Mouse (Mus musculus) lung, postnatal 4 days (tissue): ENCODE results near the gene Ppp1r14b.

ENCODE experiments used
- DNase-seq, 2 experiments: peaks; one replicate each; pipeline ENCODE4 v3.0.0; 2021

Gene Ppp1r14b

DNA sequence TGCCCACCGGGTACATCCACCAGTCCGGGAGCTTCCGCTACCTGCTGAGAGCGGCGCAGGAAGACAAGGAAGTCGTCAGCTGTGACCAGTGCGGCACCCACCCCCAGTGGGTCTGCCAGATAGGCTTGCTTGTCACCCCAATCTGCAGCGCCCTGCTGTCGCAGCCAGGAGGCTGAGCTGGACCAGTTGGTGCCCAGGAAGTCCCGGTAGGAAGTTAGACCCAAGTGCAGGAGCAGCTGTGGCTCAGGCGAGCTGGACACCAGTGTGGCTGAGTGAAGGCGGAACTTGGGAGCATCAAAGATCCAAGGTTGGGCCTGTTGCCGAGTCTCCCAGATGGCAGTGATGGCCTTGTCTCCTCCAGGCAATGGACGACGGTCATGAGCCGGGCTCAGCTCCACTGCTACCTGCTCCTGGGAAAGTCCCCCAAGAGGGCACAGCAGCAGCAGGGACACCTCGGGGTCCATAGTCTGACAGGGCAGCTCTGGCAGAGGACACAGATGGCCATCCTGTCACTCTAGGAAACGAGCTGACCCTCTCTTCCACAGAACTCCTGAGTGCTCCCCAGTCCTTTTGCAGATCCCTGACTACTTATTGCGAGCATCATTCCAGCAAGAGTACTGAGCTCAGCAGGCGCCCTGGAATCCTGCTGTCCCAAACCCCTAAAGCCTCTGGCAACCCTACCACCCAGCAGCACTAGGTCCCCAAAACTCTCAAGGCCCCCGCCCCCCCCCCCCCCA is 20.7 kb downstream of the Ppp1r14b start:
- no peak for DNase-seq

- DNase-seq: peak; percentile 91
Observed at GRCm38 (mm10) chr19:6996006-6996405, 21.2 kb downstream of the Ppp1r14b start, which contains the start of the genes Nudt22 and Trpt1. Gene Nudt22 (minus strand): TSS chr19:6996117. Gene Trpt1 (plus strand): TSS chr19:6996131.

DNA sequence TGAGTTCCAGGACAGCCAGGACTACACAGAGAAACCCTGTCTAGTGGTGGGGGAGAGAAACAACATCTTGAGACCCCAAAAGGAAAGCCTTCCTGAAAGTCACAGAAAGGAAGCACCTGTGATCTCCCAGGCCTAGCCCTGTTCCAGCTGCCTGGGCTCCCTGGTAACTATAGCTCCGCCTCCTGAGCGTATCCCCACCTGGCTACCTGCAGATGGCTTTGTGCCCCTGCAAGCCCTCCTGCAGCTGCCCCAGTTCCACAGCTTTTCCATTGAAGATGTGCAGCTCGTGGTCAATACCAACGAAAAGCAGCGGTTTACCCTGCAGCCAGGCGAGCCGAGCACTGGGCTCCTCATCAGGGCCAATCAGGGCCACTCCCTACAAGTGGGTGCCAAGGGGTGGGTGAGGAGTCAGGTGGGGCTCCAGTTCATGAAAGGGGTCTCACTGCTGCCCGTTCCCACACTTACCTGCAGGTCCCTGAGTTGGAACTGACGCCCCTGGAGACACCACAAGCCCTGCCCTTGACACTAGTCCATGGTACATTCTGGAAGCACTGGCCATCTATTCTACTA is 23.0 kb downstream of the Ppp1r14b start:
- DNase-seq: peak in 1 of 2 experiments; percentile 4

GRCm38 (mm10) chr19:6999360-7000063 is 24.7 kb downstream of the Ppp1r14b start:
- DNase-seq: no peak

GRCm38 (mm10) chr19:7006892-7007593 is 32.3 kb downstream of the Ppp1r14b start:
- no peak for DNase-seq

DNA sequence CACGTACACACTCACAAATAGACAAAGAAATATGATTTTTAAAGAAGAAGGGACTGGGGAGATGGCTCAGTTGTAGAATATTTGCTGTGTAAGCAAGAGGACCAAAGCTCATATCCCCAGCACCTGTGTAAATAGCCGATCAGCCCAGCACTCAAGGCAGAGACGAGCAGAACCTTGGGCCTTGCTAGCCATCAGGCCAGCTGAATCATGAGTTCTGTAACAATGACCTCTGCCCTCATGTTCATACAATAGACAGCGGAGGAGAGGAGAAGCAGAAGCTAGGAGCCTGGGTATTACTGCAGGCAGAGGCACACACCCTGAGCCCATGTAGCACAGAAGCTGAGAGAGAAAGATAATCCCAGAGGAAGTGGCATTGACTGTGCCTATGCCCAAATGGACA is 37.7 kb downstream of the Ppp1r14b start:
- no peak for DNase-seq

DNA sequence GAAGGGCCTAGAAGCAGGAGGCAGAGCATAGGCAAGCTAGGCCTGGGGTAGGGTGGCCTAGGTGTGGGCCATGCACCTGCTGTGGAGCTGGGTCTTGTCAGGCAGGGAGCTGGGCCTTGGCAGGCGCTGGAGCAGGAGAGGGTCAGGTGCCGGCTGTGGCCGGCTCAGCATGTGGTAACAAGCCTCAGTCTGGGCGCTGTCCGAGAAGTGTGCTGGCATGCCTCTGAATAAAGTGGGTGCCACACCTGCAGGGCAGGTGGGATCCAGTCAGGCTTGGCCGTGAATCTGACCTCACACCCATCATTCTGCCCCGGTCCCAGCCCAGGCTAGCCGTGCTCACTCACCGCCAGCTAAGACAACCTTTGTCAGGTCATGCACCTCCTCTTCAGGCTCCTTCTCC is 39.2 kb downstream of the Ppp1r14b start:
- DNase-seq: peak in 1 of 2 experiments; percentile 22

- peak in 1 of 2 experiments; percentile 4 for DNase-seq
Observed at GRCm38 (mm10) chr19:7014481-7015135, 39.8 kb downstream of the Ppp1r14b start.

- peak; percentile 31 to 32 for DNase-seq
Observed at GRCm38 (mm10) chr19:7017541-7018457, 43.0 kb downstream of the Ppp1r14b start.

DNA sequence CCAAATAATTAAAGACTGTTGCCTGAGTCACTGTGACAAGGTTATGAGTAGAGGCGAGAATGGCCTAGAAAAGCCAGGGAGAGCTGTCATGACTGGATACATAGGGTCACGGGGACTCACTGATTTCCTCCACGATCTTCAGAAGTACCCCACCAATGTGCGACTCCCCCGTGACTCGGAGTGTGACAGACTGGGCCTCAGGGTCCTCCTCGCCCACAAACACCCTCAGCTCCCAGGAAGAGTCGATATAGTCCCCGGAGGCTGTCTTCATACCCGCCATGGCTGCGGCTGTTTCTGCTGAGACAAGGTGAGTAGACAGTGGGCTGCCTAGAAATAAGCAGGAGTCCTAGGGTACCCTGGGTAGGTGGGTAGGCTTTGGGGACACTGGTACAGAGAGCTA is 43.8 kb downstream of the Ppp1r14b start:
- DNase-seq: peak in 1 of 2 experiments; percentile 7

- peak; percentile 74 to 75 for DNase-seq
Observed at GRCm38 (mm10) chr19:7019191-7019590, 44.4 kb downstream of the Ppp1r14b start, which contains the start of gene Fermt3. Gene Fermt3 (minus strand): TSS chr19:7019469.

- peak in 1 of 2 experiments; percentile 74 for DNase-seq
Observed at GRCm38 (mm10) chr19:7020224-7020641, 45.5 kb downstream of the Ppp1r14b start.
